Mouse (Mus musculus): ENCODE results near the gene Arrb1. TPM values are rescaled to one million over a fixed set of nuclear protein-coding genes. Genes with fewer than 3 reads are reported as not detected.
A peak's percentile ranks its signal among the peaks of the same experiment; 100 is the strongest.

Arrb1 gene
- polyA plus RNA-seq, 1 experiment from 2014 or later: 14.5 TPM

- Histone ChIP-seq H3K9me3 (replicated peaks) (peaks cover 6% of the 10 kb centered on the region; the same call in 1 of the 2 replicates), H3K27ac (ENCODE audit: poor library complexity, severe bottlenecking) (peak overlapping the region; percentile 61), H3K4me3 (no peak overlapping the region), H3K9ac (no peak overlapping the region), H3K36me3 (peaks cover 21% of the 10 kb centered on the region), H3K4me1 (replicated peaks) (peaks cover 38% of the 10 kb centered on the region), H3K4me2 (peak overlapping the region; percentile 32), H3K27me3 (replicated peaks) (no peaks in the 10 kb centered on the region)
- ATAC-seq (ENCODE audit: insufficient number of reproducible peaks, low FRiP score): no peak
- WGBS: 31% methylated on average over 4 of the region's 4 CpGs
These were observed 18.6 kb downstream of the Arrb1 start for GRCm38 (mm10) chr7:99553885-99554269.

- peak; percentile 37; the same call in 1 of the 2 replicates for ATAC-seq (ENCODE audit: insufficient number of reproducible peaks, low FRiP score)
These were observed 20.6 kb downstream of the Arrb1 start for GRCm38 (mm10) chr7:99555862-99556261.

GRCm38 (mm10) chr7:99559091-99559490 lies 23.8 kb downstream of the Arrb1 start:
- peaks cover 48% of the 10 kb centered on the region for H3K4me1 ChIP-seq (replicated peaks)
- 29% methylated on average over 11 of the region's 11 CpGs for WGBS
- H3K4me3 ChIP-seq: no peak overlapping the region
- no peaks in the 10 kb centered on the region for H3K36me3 ChIP-seq
- H3K27ac ChIP-seq (ENCODE audit: poor library complexity, severe bottlenecking): no peak overlapping the region
- no peak for ATAC-seq (ENCODE audit: insufficient number of reproducible peaks, low FRiP score)
- H3K4me2 ChIP-seq: peak overlapping the region; percentile 19
- H3K27me3 ChIP-seq (replicated peaks): no peaks in the 10 kb centered on the region
- 0 out of 2 replicates have a peak overlapping the region, but pooled peaks have one; percentile 28 for H3K9ac ChIP-seq
- no peaks in the 10 kb centered on the region for H3K9me3 ChIP-seq (replicated peaks)

More at GRCm38 (mm10) chr7:99555862-99556261, 20.6 kb downstream of the Arrb1 start:
- Histone ChIP-seq H3K36me3 (peaks cover 9% of the 10 kb centered on the region; the same call in 1 of the 2 replicates), H3K27ac (ENCODE audit: poor library complexity, severe bottlenecking) (no peak overlapping the region), H3K9ac (no peak overlapping the region), H3K4me3 (no peak overlapping the region), H3K27me3 (replicated peaks) (no peaks in the 10 kb centered on the region), H3K4me1 (replicated peaks) (peaks cover 45% of the 10 kb centered on the region), H3K4me2 (no peak overlapping the region), H3K9me3 (replicated peaks) (no peaks in the 10 kb centered on the region)
- 25% methylated on average over 6 of the region's 6 CpGs for WGBS

- H3K4me2 ChIP-seq: no peak overlapping the region
- H3K9ac ChIP-seq: no peak overlapping the region
- no peak for ATAC-seq (ENCODE audit: insufficient number of reproducible peaks, low FRiP score)
- WGBS: 20% methylated on average over 5 of the region's 5 CpGs
- H3K27me3 ChIP-seq (replicated peaks): no peaks in the 10 kb centered on the region
- H3K4me3 ChIP-seq: no peak overlapping the region
- no peaks in the 10 kb centered on the region for H3K9me3 ChIP-seq (replicated peaks)
- H3K4me1 ChIP-seq (replicated peaks): peaks cover 60% of the 10 kb centered on the region
- H3K27ac ChIP-seq (ENCODE audit: poor library complexity, severe bottlenecking): peak overlapping the region; percentile 1; the same call in 1 of the 2 replicates
- no peaks in the 10 kb centered on the region for H3K36me3 ChIP-seq
These were observed 27.2 kb downstream of the Arrb1 start for GRCm38 (mm10) chr7:99562478-99562877.

GRCm38 (mm10) chr7:99563224-99563623 lies 28.0 kb downstream of the Arrb1 start:
- H3K9me3 ChIP-seq (replicated peaks): no peaks in the 10 kb centered on the region
- WGBS: 59% methylated on average over 7 of the region's 7 CpGs
- no peak for ATAC-seq (ENCODE audit: insufficient number of reproducible peaks, low FRiP score)
- H3K4me3 ChIP-seq: no peak overlapping the region
- H3K27me3 ChIP-seq (replicated peaks): no peaks in the 10 kb centered on the region
- H3K4me1 ChIP-seq (replicated peaks): peaks cover 60% of the 10 kb centered on the region
- H3K9ac ChIP-seq: no peak overlapping the region
- no peak overlapping the region for H3K4me2 ChIP-seq
- no peaks in the 10 kb centered on the region for H3K36me3 ChIP-seq
- no peak overlapping the region for H3K27ac ChIP-seq (ENCODE audit: poor library complexity, severe bottlenecking)

GRCm38 (mm10) chr7:99565325-99565881 lies 30.1 kb downstream of the Arrb1 start:
- 14% methylated on average over 8 of the region's 8 CpGs for WGBS
- Histone ChIP-seq H3K4me1 (replicated peaks) (peaks cover 55% of the 10 kb centered on the region), H3K27ac (ENCODE audit: poor library complexity, severe bottlenecking) (0 out of 2 replicates have a peak overlapping the region, but pooled peaks have one; percentile 24), H3K4me3 (no peak overlapping the region), H3K36me3 (no peaks in the 10 kb centered on the region), H3K27me3 (replicated peaks) (no peaks in the 10 kb centered on the region), H3K9me3 (replicated peaks) (no peaks in the 10 kb centered on the region), H3K4me2 (no peak overlapping the region), H3K9ac (no peak overlapping the region)
- ATAC-seq (ENCODE audit: insufficient number of reproducible peaks, low FRiP score): peak; percentile 40

- peak overlapping the region; percentile 11; the same call in 1 of the 2 replicates for H3K4me3 ChIP-seq
- H3K9me3 ChIP-seq (replicated peaks): no peaks in the 10 kb centered on the region
- 45% methylated on average over 5 of the region's 5 CpGs for WGBS
- H3K4me1 ChIP-seq (replicated peaks): peaks cover 34% of the 10 kb centered on the region
- H3K9ac ChIP-seq: peak overlapping the region; percentile 53
- no peak for ATAC-seq (ENCODE audit: insufficient number of reproducible peaks, low FRiP score)
- no peaks in the 10 kb centered on the region for H3K36me3 ChIP-seq
- peak overlapping the region; percentile 64 for H3K27ac ChIP-seq (ENCODE audit: poor library complexity, severe bottlenecking)
- H3K4me2 ChIP-seq: peak overlapping the region; percentile 53
- H3K27me3 ChIP-seq (replicated peaks): no peaks in the 10 kb centered on the region
These were observed 35.4 kb downstream of the Arrb1 start for GRCm38 (mm10) chr7:99570680-99571079.

GRCm38 (mm10) chr7:99572931-99573330 lies 37.7 kb downstream of the Arrb1 start:
- H3K4me2 ChIP-seq: no peak overlapping the region
- no peak for ATAC-seq (ENCODE audit: insufficient number of reproducible peaks, low FRiP score)
- H3K36me3 ChIP-seq: no peaks in the 10 kb centered on the region
- H3K4me1 ChIP-seq (replicated peaks): peaks cover 27% of the 10 kb centered on the region
- no peaks in the 10 kb centered on the region for H3K27me3 ChIP-seq (replicated peaks)
- H3K4me3 ChIP-seq: no peak overlapping the region
- no peaks in the 10 kb centered on the region for H3K9me3 ChIP-seq (replicated peaks)
- H3K27ac ChIP-seq (ENCODE audit: poor library complexity, severe bottlenecking): no peak overlapping the region
- WGBS: 43% methylated on average over 10 of the region's 10 CpGs
- H3K9ac ChIP-seq: no peak overlapping the region

GRCm38 (mm10) chr7:99573351-99573750 lies 38.1 kb downstream of the Arrb1 start:
- H3K4me1 ChIP-seq (replicated peaks): peaks cover 27% of the 10 kb centered on the region
- H3K27me3 ChIP-seq (replicated peaks): no peaks in the 10 kb centered on the region
- no peak overlapping the region for H3K4me2 ChIP-seq
- no peaks in the 10 kb centered on the region for H3K36me3 ChIP-seq
- H3K9ac ChIP-seq: no peak overlapping the region
- ATAC-seq (ENCODE audit: insufficient number of reproducible peaks, low FRiP score): no peak
- H3K9me3 ChIP-seq (replicated peaks): no peaks in the 10 kb centered on the region
- H3K27ac ChIP-seq (ENCODE audit: poor library complexity, severe bottlenecking): no peak overlapping the region
- no peak overlapping the region for H3K4me3 ChIP-seq
- WGBS: 52% methylated on average over 3 of the region's 4 CpGs

- Histone ChIP-seq H3K27me3 (replicated peaks) (peaks cover 13% of the 10 kb centered on the region; the same call in 1 of the 2 replicates), H3K4me1 (replicated peaks) (peaks cover 31% of the 10 kb centered on the region), H3K36me3 (no peaks in the 10 kb centered on the region), H3K9ac (no peak overlapping the region), H3K9me3 (replicated peaks) (no peaks in the 10 kb centered on the region), H3K27ac (ENCODE audit: poor library complexity, severe bottlenecking) (no peak overlapping the region), H3K4me2 (no peak overlapping the region), H3K4me3 (no peak overlapping the region)
- 81% methylated on average over 3 of the region's 3 CpGs for WGBS
- ATAC-seq (ENCODE audit: insufficient number of reproducible peaks, low FRiP score): no peak
These were observed 43.0 kb downstream of the Arrb1 start for GRCm38 (mm10) chr7:99578246-99578645.

- Histone ChIP-seq H3K9ac (no peak overlapping the region), H3K4me3 (no peak overlapping the region), H3K36me3 (peaks cover 5% of the 10 kb centered on the region; the same call in 1 of the 2 replicates), H3K27me3 (replicated peaks) (peaks cover 13% of the 10 kb centered on the region; the same call in 1 of the 2 replicates), H3K4me1 (replicated peaks) (peaks cover 31% of the 10 kb centered on the region), H3K4me2 (peak overlapping the region; percentile 38), H3K27ac (ENCODE audit: poor library complexity, severe bottlenecking) (peak overlapping the region; percentile 44; the same call in 1 of the 2 replicates), H3K9me3 (replicated peaks) (no peaks in the 10 kb centered on the region)
- WGBS: 16% methylated on average over 16 of the region's 16 CpGs
- ATAC-seq (ENCODE audit: insufficient number of reproducible peaks, low FRiP score): no peak
These were observed 44.4 kb downstream of the Arrb1 start for GRCm38 (mm10) chr7:99579491-99580190.
